Mouse (Mus musculus) MEL (cell line): Measurements from ENCODE around the gene 4930568D16Rik. TPM values are rescaled to one million over a fixed set of nuclear protein-coding genes. Genes with fewer than 3 reads are reported as not detected.

Source experiments
- DNase-seq: peaks from one replicate; pipeline ENCODE4 v3.0.0; 2011; ENCODE audit warnings: low read depth, low spot score
- H3K27ac ChIP-seq: 2 replicates; pipeline ENCODE4 v1.5.1; 2012; ENCODE audit warnings: low read depth, mild to moderate bottlenecking, control low read depth, low read length, moderate library complexity; ENCODE audit not compliant: control insufficient read depth
- H3K27me3 ChIP-seq, 2 experiments: fragments of 150-350 bp in 1 of 2; sonication (generic) in 1 of 2; 2 replicates each; pipeline ENCODE4 v1.6.1; 2012; ENCODE audit warnings: low read length in 2 of 2, mild to moderate bottlenecking in 2 of 2, improper control_type of control experiment in 1 of 2, moderate library complexity in 1 of 2; ENCODE audit not compliant: insufficient read depth in 2 of 2, control insufficient read depth in 1 of 2
- H3K36me3 ChIP-seq, 2 experiments: 2 replicates each; pipeline ENCODE4 v1.6.1; 2012 to 2014; ENCODE audit warnings: low read length in 2 of 2, improper control_type of control experiment in 1 of 2, inconsistent platforms in 1 of 2, mild to moderate bottlenecking in 1 of 2; ENCODE audit not compliant: insufficient read depth in 2 of 2, control insufficient read depth in 1 of 2
- H3K4me1 ChIP-seq, 2 experiments: fragments of 150-350 bp in 1 of 2; sonication (generic) in 1 of 2; 2 replicates each; pipeline ENCODE4 v1.6.1; 2012; ENCODE audit warnings: low read length in 2 of 2, improper control_type of control experiment in 1 of 2, mild to moderate bottlenecking in 1 of 2; ENCODE audit not compliant: insufficient read depth in 2 of 2, control insufficient read depth in 1 of 2
- H3K4me3 ChIP-seq, 2 experiments: fragments of 150-350 bp in 1 of 2; sonication (generic) in 1 of 2; 2 replicates each; pipeline ENCODE4 v1.5.1; 2012; ENCODE audit warnings: low read depth in 2 of 2, low read length in 2 of 2, mild to moderate bottlenecking in 2 of 2, moderate library complexity in 2 of 2, control low read depth in 1 of 2, improper control_type of control experiment in 1 of 2; ENCODE audit not compliant: control insufficient read depth in 1 of 2, insufficient read depth in 1 of 2
- H3K79me2 ChIP-seq: 2 replicates; pipeline ENCODE4 v1.6.1; 2012; ENCODE audit warnings: mild to moderate bottlenecking, low read length, moderate library complexity; ENCODE audit not compliant: control insufficient read depth, poor library complexity, insufficient read depth
- H3K9ac ChIP-seq: 2 replicates; pipeline ENCODE4 v1.6.1; 2012; ENCODE audit warnings: low read depth, mild to moderate bottlenecking, control low read depth, low read length, moderate library complexity; ENCODE audit not compliant: control insufficient read depth, poor library complexity, severe bottlenecking
- H3K9me3 ChIP-seq: fragments of 150-350 bp; sonication (generic); replicated peaks from 2 replicates; pipeline ENCODE4 v1.6.1; 2012; ENCODE audit warnings: mild to moderate bottlenecking, low read length, improper control_type of control experiment, moderate library complexity; ENCODE audit not compliant: insufficient read depth
- CTCF ChIP-seq, 3 experiments: IDR thresholded peaks in 2 of 3; conservative IDR thresholded peaks in 1 of 3; 2 replicates each; pipeline ENCODE4 v1.5.1; 2011 to 2012; ENCODE audit warnings: low read length in 3 of 3, low read depth in 2 of 3, mild to moderate bottlenecking in 2 of 3, improper control_type of control experiment in 1 of 3, inconsistent platforms in 1 of 3, mixed read lengths in 1 of 3, moderate library complexity in 1 of 3; ENCODE audit not compliant: control insufficient read depth in 1 of 3, insufficient read depth in 1 of 3, poor library complexity in 1 of 3, severe bottlenecking in 1 of 3
- EP300 ChIP-seq, 2 experiments: IDR thresholded peaks; 2 replicates each; pipeline ENCODE4 v1.6.1; 2011; ENCODE audit warnings: improper control_type of control experiment in 2 of 2, low read length in 2 of 2, low read depth in 1 of 2, mild to moderate bottlenecking in 1 of 2
- ETS1 ChIP-seq: IDR thresholded peaks from 2 replicates; pipeline ENCODE4 v1.6.1; 2012; ENCODE audit warnings: low read depth, mild to moderate bottlenecking, inconsistent platforms, low read length, improper control_type of control experiment, moderate library complexity
- GABPA ChIP-seq: IDR thresholded peaks from 2 replicates; pipeline ENCODE4 v1.6.1; 2012; ENCODE audit warnings: low read depth, mild to moderate bottlenecking, inconsistent platforms, low read length, improper control_type of control experiment, moderate library complexity
- KAT2A ChIP-seq: conservative IDR thresholded peaks from 2 replicates; pipeline ENCODE4 v1.6.1; 2012; ENCODE audit warnings: low read depth, low read length, improper control_type of control experiment, inconsistent platforms
- MAFK ChIP-seq: IDR thresholded peaks from 2 replicates; pipeline ENCODE4 v1.6.1; 2011; ENCODE audit warnings: low read depth, mild to moderate bottlenecking, low read length, improper control_type of control experiment, borderline replicate concordance
- MAX ChIP-seq: IDR thresholded peaks from 2 replicates; pipeline ENCODE4 v1.6.1; 2011; ENCODE audit warnings: low read length, improper control_type of control experiment
- MYC ChIP-seq: IDR thresholded peaks from 2 replicates; pipeline ENCODE4 v1.6.1; 2011; ENCODE audit warnings: low read depth, mild to moderate bottlenecking, low read length, improper control_type of control experiment, moderate library complexity
- POLR2A ChIP-seq, 2 experiments: IDR thresholded peaks; 2 replicates each; pipeline ENCODE4 v1.6.1; 2011 to 2012; ENCODE audit warnings: low read length in 2 of 2, mild to moderate bottlenecking in 2 of 2, control low read depth in 1 of 2, improper control_type of control experiment in 1 of 2, low read depth in 1 of 2, moderate library complexity in 1 of 2; ENCODE audit not compliant: control insufficient read depth in 1 of 2, insufficient read depth in 1 of 2, poor library complexity in 1 of 2
- POLR2AphosphoS2 ChIP-seq: IDR thresholded peaks from 2 replicates; pipeline ENCODE4 v1.6.1; 2011; ENCODE audit warnings: low read length, improper control_type of control experiment
- POLR2AphosphoS5 ChIP-seq: IDR thresholded peaks from 2 replicates; pipeline ENCODE4 v1.6.1; 2012; ENCODE audit warnings: low read depth, borderline replicate concordance, mild to moderate bottlenecking, inconsistent platforms, low read length, moderate library complexity, mixed read lengths
- RCOR1 ChIP-seq: IDR thresholded peaks from 2 replicates; pipeline ENCODE4 v1.6.1; 2012; ENCODE audit warnings: low read depth, mild to moderate bottlenecking, inconsistent platforms, low read length, improper control_type of control experiment
- SIN3A ChIP-seq: IDR thresholded peaks from 2 replicates; pipeline ENCODE4 v1.6.1; 2012; ENCODE audit warnings: low read length, improper control_type of control experiment, inconsistent platforms
- SMC3 ChIP-seq: IDR thresholded peaks from 2 replicates; pipeline ENCODE4 v1.6.1; 2011; ENCODE audit warnings: low read depth, low read length, improper control_type of control experiment
- TAL1 ChIP-seq: IDR thresholded peaks from 2 replicates; pipeline ENCODE4 v1.6.1; 2012; ENCODE audit warnings: mild to moderate bottlenecking, inconsistent platforms, low read length, moderate library complexity, mixed read lengths
- TCF12 ChIP-seq: IDR thresholded peaks from 2 replicates; pipeline ENCODE4 v1.6.1; 2014; ENCODE audit warnings: low read depth, mild to moderate bottlenecking, inconsistent platforms, low read length, improper control_type of control experiment, moderate library complexity
- ZC3H11A ChIP-seq: IDR thresholded peaks from 2 replicates; pipeline ENCODE4 v1.6.1; 2012; ENCODE audit warnings: low read depth, mild to moderate bottlenecking, inconsistent platforms, low read length, improper control_type of control experiment
- ZMIZ1 ChIP-seq: IDR thresholded peaks from 2 replicates; pipeline ENCODE4 v1.6.1; 2012; ENCODE audit warnings: low read depth, mild to moderate bottlenecking, inconsistent platforms, low read length, improper control_type of control experiment, moderate library complexity
- ZNF384 ChIP-seq: IDR thresholded peaks from 2 replicates; pipeline ENCODE4 v1.6.1; 2012; ENCODE audit warnings: low read depth, mild to moderate bottlenecking, inconsistent platforms, low read length, improper control_type of control experiment
- polyA plus RNA-seq, 2 experiments: library from polyadenylated mRNA; stranded (reverse) in 1 of 2; unstranded in 1 of 2; fragments of >175 nt in 1 of 2; fragments of >200 nt in 1 of 2; gene quantifications; 2 replicates each; pipeline versions ENCODE4 v1.2.1 to v1.2.4; 2012; ENCODE audit warnings: low replicate concordance in 2 of 2, low read depth in 1 of 2; ENCODE audit not compliant: insufficient read length in 2 of 2, insufficient read depth in 1 of 2, missing spikeins in 1 of 2
- total RNA-seq: library from RNA; depleted of rRNA; stranded (reverse); fragments of 300-350 nt; gene quantifications from 2 replicates; pipeline ENCODE4 v1.2.3, GENCODE M21; 2012

Gene 4930568D16Rik
- total and polyA plus RNA-seq, 3 experiments, result not detected

GRCm38 (mm10) chr2:35416473-35416872 is 48.9 kb upstream of the 4930568D16Rik start:
- Histone ChIP-seq H3K36me3 (peaks cover 0 to 16% of the 10 kb centered on the region in 2 experiments; a peak in 3 of 4 replicates), H3K27me3 (no peaks in the 10 kb centered on the region), H3K79me2 (no peaks in the 10 kb centered on the region), H3K9me3 (no peaks in the 10 kb centered on the region), H3K9ac (no peak overlapping the region), H3K27ac (no peak overlapping the region), H3K4me3 (no peak overlapping the region), H3K4me1 (peaks cover 9 to 28% of the 10 kb centered on the region in 2 experiments)
- TF ChIP-seq POLR2A (IDR thresholded peaks at IDR 0.05; ENCODE audit: control insufficient read depth in 1 of 2, insufficient read depth in 1 of 2, low read depth in 1 of 2, low read length in 2 of 2, poor library complexity in 1 of 2), result no peak
- no peak for TF ChIP-seq MYC
- TF ChIP-seq SMC3, result no peak
- TF ChIP-seq SIN3A, result no peak
- TF ChIP-seq CTCF (IDR thresholded peaks at IDR 0.05 in 2 of 3, conservative IDR thresholded peaks at IDR 0.05 in 1 of 3; ENCODE audit: control insufficient read depth in 1 of 3, insufficient read depth in 1 of 3, low read depth in 2 of 3, low read length in 3 of 3, poor library complexity in 1 of 3, severe bottlenecking in 1 of 3), result no peak
- TF ChIP-seq POLR2AphosphoS2, result no peak
- no peak for DNase-seq

GRCm38 (mm10) chr2:35412810-35413209 is 45.3 kb upstream of the 4930568D16Rik start:
- no peak overlapping the region for H3K4me3 ChIP-seq
- no peak for DNase-seq
- no peak overlapping the region for H3K9ac ChIP-seq
- no peaks in the 10 kb centered on the region for H3K27me3 ChIP-seq
- TF ChIP-seq ETS1 (no peak), KAT2A (no peak), ZNF384 (no peak), TCF12 (no peak), POLR2A (IDR thresholded peaks at IDR 0.05; ENCODE audit: control insufficient read depth in 1 of 2, insufficient read depth in 1 of 2, low read depth in 1 of 2, low read length in 2 of 2, poor library complexity in 1 of 2) (no peak), MAX (no peak), MAFK (no peak)
- TF ChIP-seq, all 39 proteins: peak for 0
- H3K4me1 ChIP-seq, result peaks cover 9 to 13% of the 10 kb centered on the region in 2 experiments
- peaks cover 1 to 9% of the 10 kb centered on the region in 2 experiments; a peak in 3 of 4 replicates for H3K36me3 ChIP-seq
- no peaks in the 10 kb centered on the region for H3K79me2 ChIP-seq
- H3K9me3 ChIP-seq, result no peaks in the 10 kb centered on the region
- no peak overlapping the region for H3K27ac ChIP-seq

DNA sequence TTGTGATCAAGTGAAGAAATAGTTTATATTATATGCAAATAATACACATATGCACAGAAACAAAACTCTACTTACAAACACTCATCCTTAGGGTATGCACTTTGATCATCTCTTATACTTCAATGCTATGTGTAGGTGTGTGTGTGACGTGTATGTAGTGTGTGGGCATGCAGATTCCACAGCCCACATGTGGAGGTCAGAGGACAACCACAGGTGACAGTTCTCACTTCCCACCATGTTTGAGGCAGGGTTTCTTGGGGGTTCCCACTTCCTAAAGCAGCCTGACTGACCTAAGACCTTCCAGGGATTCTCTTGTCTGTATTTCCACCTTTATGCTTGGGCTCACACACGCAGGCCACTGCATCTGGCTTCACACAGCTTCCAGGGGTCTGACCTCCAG is 44.7 kb upstream of the 4930568D16Rik start:
- H3K9me3 ChIP-seq, result no peaks in the 10 kb centered on the region
- H3K79me2 ChIP-seq, result no peaks in the 10 kb centered on the region
- TF ChIP-seq GABPA (no peak), MAX (no peak), ZMIZ1 (no peak), MAFK (no peak), RCOR1 (no peak), POLR2AphosphoS5 (no peak), EP300 (IDR thresholded peaks at IDR 0.05; ENCODE audit: low read depth in 1 of 2, low read length in 2 of 2) (no peak), TAL1 (no peak), TCF12 (no peak), ZC3H11A (no peak)
- DNase-seq, result no peak
- H3K36me3 ChIP-seq, result peaks cover 1 to 6% of the 10 kb centered on the region in 2 experiments; a peak in 3 of 4 replicates
- no peak overlapping the region for H3K4me3 ChIP-seq
- H3K27me3 ChIP-seq, result no peaks in the 10 kb centered on the region
- H3K4me1 ChIP-seq, result peaks cover 5 to 8% of the 10 kb centered on the region in 2 experiments
- H3K9ac ChIP-seq, result no peak overlapping the region
- H3K27ac ChIP-seq, result no peak overlapping the region
